ENCODE assay signal across 8 mouse cellular contexts in the genomic region with DNA sequence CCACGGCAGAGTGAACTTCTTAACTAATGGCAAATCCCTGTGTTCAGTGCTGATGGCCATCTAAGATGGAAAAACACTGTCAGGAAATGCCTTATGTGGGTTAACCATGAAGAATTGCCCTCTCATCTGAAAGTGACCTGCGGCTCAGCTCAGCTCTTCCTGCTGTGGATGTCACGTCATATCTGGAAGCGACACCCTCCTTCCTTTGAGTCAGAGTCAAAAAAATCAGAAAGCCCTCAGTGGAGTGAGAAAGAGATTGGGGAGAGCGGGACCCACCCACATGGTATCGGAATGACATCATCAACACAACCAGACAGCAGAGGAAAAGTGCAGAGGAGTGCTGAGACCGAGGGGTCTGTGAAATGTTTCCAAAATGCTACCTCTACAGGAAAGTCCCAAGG. TPM values are rescaled to one million over a fixed set of nuclear protein-coding genes. Genes with fewer than 3 reads are reported as not detected.
DNase-seq lines count a peak whose midpoint lies in the region; ATAC-seq lines count a peak whose summit lies in the region.

No protein-coding gene starts in this region.

- DNase-seq in layer of hippocampus, adult 18-20 months (ENCODE audit: low spot score in 2 of 2) = peak; percentile 17 to 41
- no peak for DNase-seq in layer of hippocampus, postnatal 25 days (ENCODE audit: extremely low spot score in 1 of 2, low spot score in 1 of 2)
- DNase-seq in embryonic facial prominence, embryonic 11.5 days (ENCODE audit: low spot score) = peak; percentile 30
- DNase-seq in left cerebral cortex, postnatal 36 days (ENCODE audit: low spot score in 2 of 2) = peak; percentile 35 to 36
- DNase-seq in telencephalon, adult 2 months (ENCODE audit: low read depth, low spot score) = peak; percentile 60
- no peak for DNase-seq in urinary bladder, postnatal 4 days (ENCODE audit: low spot score in 2 of 2)
- no peak for DNase-seq in cerebellum, postnatal 25 days

- H3K36me3 ChIP-seq in embryonic facial prominence, embryonic 11.5 days (replicated peaks; ENCODE audit: control insufficient read depth, insufficient read depth, low read depth, low read length) = no peaks in the 10 kb centered on the region
- H3K36me3 ChIP-seq in heart, embryonic 16.5 days (ENCODE audit: control insufficient read depth, insufficient read depth) = no peaks in the 10 kb centered on the region

- H3K27me3 ChIP-seq in embryonic facial prominence, embryonic 11.5 days (ENCODE audit: control insufficient read depth, insufficient read depth, low read length) = no peaks in the 10 kb centered on the region
- H3K27me3 ChIP-seq in heart, embryonic 16.5 days (ENCODE audit: control insufficient read depth, insufficient read depth, low read length) = no peaks in the 10 kb centered on the region

- intact Hi-C loops in left cerebral cortex, postnatal 36 days (cut with DNase I) = loop anchor here (2.0 kb wide), 2 partner anchors 83 to 105 kb away; a partner anchor contains a TSS

- ATAC-seq in embryonic facial prominence, embryonic 11.5 days (replicated peaks; ENCODE audit: insufficient number of reproducible peaks, low FRiP score, low TSS enrichment, low read depth) = 0 out of 2 replicates have a peak, but pooled peaks have one; percentile 58
- 0 out of 2 replicates have a peak, but pooled peaks have one; percentile 28 for ATAC-seq in heart, embryonic 16.5 days (replicated peaks; ENCODE audit: extremely low read depth, insufficient read depth, low FRiP score)

- no peak overlapping the region for H3K4me3 ChIP-seq in embryonic facial prominence, embryonic 11.5 days (ENCODE audit: low read depth, low read length)
- H3K4me3 ChIP-seq in heart, embryonic 16.5 days (ENCODE audit: low read length) = no peak overlapping the region

- H3K9me3 ChIP-seq in embryonic facial prominence, embryonic 11.5 days (replicated peaks; ENCODE audit: control insufficient read depth, low read length) = no peaks in the 10 kb centered on the region
- H3K9me3 ChIP-seq in heart, embryonic 16.5 days (replicated peaks; ENCODE audit: control insufficient read depth, low read length) = no peaks in the 10 kb centered on the region

- H3K9ac ChIP-seq in embryonic facial prominence, embryonic 11.5 days (replicated peaks; ENCODE audit: low read length) = no peak overlapping the region
- no peak overlapping the region for H3K9ac ChIP-seq in heart, embryonic 16.5 days (ENCODE audit: low read length)

- WGBS in embryonic facial prominence, embryonic 11.5 days = 42% methylated on average over 7 of the region's 7 CpGs
- 30% methylated on average over 7 of the region's 7 CpGs for WGBS in heart, embryonic 16.5 days

- H3K4me1 ChIP-seq in embryonic facial prominence, embryonic 11.5 days (ENCODE audit: control insufficient read depth, insufficient read depth, low read length) = peaks cover 3% of the 10 kb centered on the region
- peaks cover 21% of the 10 kb centered on the region for H3K4me1 ChIP-seq in heart, embryonic 16.5 days (ENCODE audit: control insufficient read depth, insufficient read depth, low read length)

- H3K4me2 ChIP-seq in embryonic facial prominence, embryonic 11.5 days (ENCODE audit: low read depth, low read length) = no peak overlapping the region; the same call in 1 of the 2 replicates
- peak overlapping the region; percentile 44 for H3K4me2 ChIP-seq in heart, embryonic 16.5 days (ENCODE audit: low read depth, low read length)

- H3K27ac ChIP-seq in embryonic facial prominence, embryonic 11.5 days (replicated peaks; ENCODE audit: low read depth, low read length) = no peak overlapping the region
- 0 out of 2 replicates have a peak overlapping the region, but pooled peaks have one; percentile 7 for H3K27ac ChIP-seq in heart, embryonic 16.5 days (ENCODE audit: low read length)

RNA-seq across cellular contexts. Expression of a gene that starts 39.3 kb away (rescaled TPM):
- total RNA-seq in layer of hippocampus, adult 18-20 months (2021) = 100 to 1,000 TPM; 125 to 128 TPM
- total RNA-seq in layer of hippocampus, postnatal 25 days (2021) = 100 to 1,000 TPM; 108 to 115 TPM
- 972 and 1,051 TPM in 2 replicates for polyA plus RNA-seq in embryonic facial prominence, embryonic 11.5 days (2014; fragmentation: Nextera tagmentation; extraction: Ambion mirVana)
- polyA plus RNA-seq in heart, embryonic 16.5 days (2015; fragmentation: Nextera tagmentation; extraction: Ambion mirVana) = 291 and 311 TPM in 2 replicates
- 100 to 1,000 TPM in 1 of 2 experiments, 10 to 100 TPM in 1; 86.3 to 112 TPM for total RNA-seq in left cerebral cortex, postnatal 36 days (2021)

RNA-seq across cellular contexts. Expression of a gene that starts 39.4 kb away (rescaled TPM):
- under 1 TPM; 0.12 to 0.30 TPM for total RNA-seq in layer of hippocampus, adult 18-20 months (2021)
- under 1 TPM; 0.12 to 0.42 TPM for total RNA-seq in layer of hippocampus, postnatal 25 days (2021)
- polyA plus RNA-seq in embryonic facial prominence, embryonic 11.5 days (2014; fragmentation: Nextera tagmentation; extraction: Ambion mirVana) = 0.14 TPM in 1 of 2 replicates, not detected in the other
- 0.25 TPM in 1 of 2 replicates, not detected in the other for polyA plus RNA-seq in heart, embryonic 16.5 days (2015; fragmentation: Nextera tagmentation; extraction: Ambion mirVana)
- total RNA-seq in left cerebral cortex, postnatal 36 days (2021) = under 1 TPM in 1 of 2 experiments, not detected in 1; 0.43 TPM

RNA-seq across cellular contexts. Expression of a gene that starts 40.6 kb away (rescaled TPM):
- total RNA-seq in layer of hippocampus, adult 18-20 months (2021) = 1 to 10 TPM; 3.2 to 6.1 TPM
- total RNA-seq in layer of hippocampus, postnatal 25 days (2021) = 1 to 10 TPM; 3.7 to 4.1 TPM
- 22.3 and 26.1 TPM in 2 replicates for polyA plus RNA-seq in embryonic facial prominence, embryonic 11.5 days (2014; fragmentation: Nextera tagmentation; extraction: Ambion mirVana)
- 14.5 and 14.7 TPM in 2 replicates for polyA plus RNA-seq in heart, embryonic 16.5 days (2015; fragmentation: Nextera tagmentation; extraction: Ambion mirVana)
- 1 to 10 TPM; 2.6 to 2.7 TPM for total RNA-seq in left cerebral cortex, postnatal 36 days (2021)

RNA-seq across cellular contexts. Expression of a gene that starts 56.4 kb away (rescaled TPM):
- total RNA-seq in layer of hippocampus, adult 18-20 months (2021) = 1 to 10 TPM; 6.1 to 6.4 TPM
- total RNA-seq in layer of hippocampus, postnatal 25 days (2021) = 1 to 10 TPM; 4.8 to 5.9 TPM
- 49.4 and 53.3 TPM in 2 replicates for polyA plus RNA-seq in embryonic facial prominence, embryonic 11.5 days (2014; fragmentation: Nextera tagmentation; extraction: Ambion mirVana)
- polyA plus RNA-seq in heart, embryonic 16.5 days (2015; fragmentation: Nextera tagmentation; extraction: Ambion mirVana) = 26.3 and 26.8 TPM in 2 replicates
- total RNA-seq in left cerebral cortex, postnatal 36 days (2021) = 1 to 10 TPM; 6.2 to 6.6 TPM

Comparison
In these comparisons a context has a peak if more than half of its experiments do, and no peak if none do; other contexts are left out.
1. DNase-seq: peak in layer of hippocampus, adult 18-20 months (2 of 2), embryonic facial prominence, embryonic 11.5 days (single experiment), left cerebral cortex, postnatal 36 days (2 of 2) and telencephalon, adult 2 months (single experiment); none in layer of hippocampus, postnatal 25 days (0 of 2), urinary bladder, postnatal 4 days (0 of 2) and cerebellum, postnatal 25 days (0 of 2).